Mouse (Mus musculus) hematopoietic stem cell, adult 5-6 weeks (primary cell): ENCODE data around the gene Lacc1. TPM values are rescaled to one million over a fixed set of nuclear protein-coding genes. Genes with fewer than 3 reads are reported as not detected.
"Not testable (repeated sequence)": the region's sequence is repeated elsewhere in the genome, so short reads cannot be mapped to it uniquely, and the experiment has no call there.

Experiments used
- ATAC-seq, 2 experiments: fragments of 125-278 bp in 1 of 2; replicated peaks in 1 of 2; 2 replicates each; pipeline ENCODE4 v1.8.0; 2016 to 2017; ENCODE audit warnings: inconsistent platforms in 2 of 2, mild to moderate bottlenecking in 2 of 2, moderate number of reproducible peaks in 2 of 2, low read depth in 1 of 2, moderate TSS enrichment in 1 of 2; ENCODE audit not compliant: low FRiP score in 2 of 2, poor library complexity in 2 of 2, severe bottlenecking in 2 of 2, insufficient read depth in 1 of 2, low TSS enrichment in 1 of 2
- total RNA-seq: library from RNA; stranded (forward); fragments of 172-1452, 232-1000 nt; gene quantifications from 2 replicates; pipeline ENCODE4 v1.2.3, GENCODE M21; 2017

Gene Lacc1
- total RNA-seq, 1 experiment from 2014 or later, result 6.7 TPM

- no peak for ATAC-seq
These were observed 32.0 kb downstream of the Lacc1 start for GRCm38 (mm10) chr14:77004740-77005139.

- ATAC-seq, result not testable (repeated sequence)
These were observed 46.4 kb downstream of the Lacc1 start for GRCm38 (mm10) chr14:76990351-76990750.

GRCm38 (mm10) chr14:76981781-76982180 lies 54.9 kb downstream of the Lacc1 start:
- ATAC-seq, result no peak

GRCm38 (mm10) chr14:76981176-76981575 lies 55.5 kb downstream of the Lacc1 start:
- no peak for ATAC-seq

GRCm38 (mm10) chr14:76979569-76979968 lies 57.1 kb downstream of the Lacc1 start:
- ATAC-seq, result peak; percentile 53 to 60; a peak in 3 of 4 replicates

Other genes starting within 250 kb of the Lacc1 start
- 25.2 and 27.2 TPM in 2 replicates for gene Ccdc122, start 132 bp downstream of the Lacc1 start, total RNA-seq
- gene Enox1, start 119.9 kb upstream of the Lacc1 start, total RNA-seq, result 0.50 TPM in 1 of 2 replicates, not detected in the other